Mouse (Mus musculus) stomach, embryonic 15.5 days (tissue): ENCODE measurements around the gene Nmnat2. TPM values are rescaled to one million over a fixed set of nuclear protein-coding genes. Genes with fewer than 3 reads are reported as not detected.

Source experiments
- ATAC-seq: fragments of 200-750 bp; cut with Nextera tagmentation; 2 replicates; pipeline ENCODE4 v1.8.0; 2017; ENCODE audit warnings: low read depth, moderate number of reproducible peaks, moderate TSS enrichment; ENCODE audit not compliant: insufficient read depth, low FRiP score
- H3K27ac ChIP-seq: fragments of 300-500 bp; sonication (generic); 2 replicates; pipeline ENCODE4 v1.5.1; 2015; ENCODE audit warnings: mild to moderate bottlenecking, inconsistent platforms
- H3K27me3 ChIP-seq: fragments of 300-500 bp; sonication (generic); replicated peaks from 2 replicates; pipeline ENCODE4 v1.6.1; 2015; ENCODE audit warnings: inconsistent platforms
- H3K36me3 ChIP-seq: fragments of 300-500 bp; sonication (generic); 2 replicates; pipeline ENCODE4 v1.6.1; 2015; ENCODE audit warnings: inconsistent platforms
- H3K4me1 ChIP-seq: fragments of 300-500 bp; sonication (generic); 2 replicates; pipeline ENCODE4 v1.6.1; 2015; ENCODE audit warnings: inconsistent platforms
- H3K4me2 ChIP-seq: fragments of 300-500 bp; sonication (generic); 2 replicates; pipeline ENCODE4 v1.6.1; 2015; ENCODE audit warnings: mild to moderate bottlenecking, inconsistent platforms
- H3K4me3 ChIP-seq: fragments of 300-500 bp; sonication (generic); replicated peaks from 2 replicates; pipeline ENCODE4 v1.5.1; 2015; ENCODE audit warnings: inconsistent platforms
- H3K9ac ChIP-seq: fragments of 300-500 bp; sonication (generic); 2 replicates; pipeline ENCODE4 v1.6.1; 2015; ENCODE audit warnings: inconsistent platforms
- H3K9me3 ChIP-seq: fragments of 300-500 bp; sonication (generic); 2 replicates; pipeline ENCODE4 v1.6.1; 2016; ENCODE audit warnings: inconsistent platforms
- WGBS: fragments of 180-500 bp; shearing (Covaris S2); methylation state at CpG from one replicate; pipeline ENCODE4 v1.1.7; 2015; 5-methylcytosine and 5-hydroxymethylcytosine counted together
- polyA plus RNA-seq: library from polyadenylated mRNA; unstranded; fragments of >200 nt; fragmentation: Nextera tagmentation; extraction: Ambion mirVana; gene quantifications from 2 replicates; pipeline ENCODE4 v1.2.1, GENCODE M21; 2015

Gene Nmnat2
- polyA plus RNA-seq, 1 experiment from 2014 or later, result 2.4 TPM

DNA sequence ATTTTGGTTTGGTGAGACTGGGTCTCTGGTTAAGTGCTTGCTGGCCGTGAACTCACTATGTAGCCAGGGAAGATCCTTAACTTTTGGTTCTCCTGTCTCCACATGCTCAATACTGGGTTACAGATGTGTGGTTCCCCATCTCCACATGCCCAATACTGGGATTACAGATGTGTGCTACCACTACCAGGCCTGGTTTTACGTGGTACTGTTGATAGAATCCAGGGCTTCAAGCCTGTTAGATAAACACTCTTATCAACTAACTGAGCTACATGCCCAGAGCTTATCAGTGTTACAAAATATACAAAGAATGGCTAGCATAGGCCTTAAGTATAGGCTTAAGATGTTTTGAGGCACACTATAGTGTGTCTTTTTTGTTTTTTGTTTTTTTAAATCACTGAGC is 69.7 kb downstream of the Nmnat2 start:
- Histone ChIP-seq H3K4me1 (no peaks in the 10 kb centered on the region), H3K36me3 (no peaks in the 10 kb centered on the region), H3K9ac (no peak overlapping the region), H3K4me3 (no peak overlapping the region), H3K27me3 (no peaks in the 10 kb centered on the region), H3K9me3 (no peaks in the 10 kb centered on the region), H3K27ac (no peak overlapping the region), H3K4me2 (no peak overlapping the region)
- WGBS, result 40% methylated on average over 2 of the region's 2 CpGs
- ATAC-seq, result no peak

DNA sequence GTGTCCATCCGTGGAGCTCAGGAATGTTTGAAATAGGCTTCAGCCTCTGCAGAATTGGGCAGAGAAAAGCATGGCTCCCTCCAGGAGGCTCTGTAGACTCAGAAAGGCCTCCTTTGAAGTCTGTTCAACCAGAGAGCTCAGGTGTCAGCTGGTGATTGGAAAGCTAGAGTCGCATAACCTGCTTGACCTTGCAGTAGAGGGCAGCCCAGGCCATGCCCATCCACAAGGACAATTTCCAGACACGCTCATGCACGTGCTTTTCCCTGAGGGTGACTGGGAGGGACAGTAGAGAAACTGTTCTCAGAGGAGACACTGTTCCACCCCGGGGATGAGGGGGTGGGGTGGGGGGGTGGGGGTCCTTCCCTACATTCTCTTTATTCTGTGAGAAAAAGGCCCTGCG is 76.6 kb downstream of the Nmnat2 start:
- no peak overlapping the region for H3K27ac ChIP-seq
- no peaks in the 10 kb centered on the region for H3K36me3 ChIP-seq
- 57% methylated on average over 6 of the region's 6 CpGs for WGBS
- H3K9ac ChIP-seq, result no peak overlapping the region
- no peak for ATAC-seq
- H3K9me3 ChIP-seq, result no peaks in the 10 kb centered on the region
- H3K4me1 ChIP-seq, result peaks cover 5% of the 10 kb centered on the region; the same call in 1 of the 2 replicates
- H3K27me3 ChIP-seq, result no peaks in the 10 kb centered on the region
- H3K4me2 ChIP-seq, result no peak overlapping the region
- no peak overlapping the region for H3K4me3 ChIP-seq

DNA sequence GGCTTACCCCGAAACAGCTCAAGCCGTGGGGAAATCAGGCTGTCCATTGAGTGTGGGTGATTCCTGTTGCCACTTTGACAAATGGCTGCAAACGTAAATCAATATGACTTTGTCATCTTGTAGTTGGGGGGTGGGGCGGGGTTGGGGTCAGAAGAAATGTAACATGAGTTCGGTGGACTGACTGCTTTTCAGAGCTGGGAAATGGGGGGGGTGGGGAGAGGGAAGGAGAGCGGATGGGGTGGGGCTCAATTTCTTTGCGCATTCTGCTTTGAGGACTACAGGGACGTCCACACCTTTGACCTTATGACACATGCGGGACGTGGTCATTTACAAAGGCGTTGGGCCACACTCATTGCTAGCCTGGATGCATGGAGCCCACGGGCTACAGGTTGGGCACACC is 77.2 kb downstream of the Nmnat2 start:
- Histone ChIP-seq H3K4me3 (no peak overlapping the region), H3K36me3 (no peaks in the 10 kb centered on the region), H3K27me3 (no peaks in the 10 kb centered on the region), H3K27ac (no peak overlapping the region), H3K4me2 (no peak overlapping the region), H3K9me3 (no peaks in the 10 kb centered on the region), H3K9ac (no peak overlapping the region), H3K4me1 (peaks cover 5% of the 10 kb centered on the region; the same call in 1 of the 2 replicates)
- 52% methylated on average over 12 of the region's 12 CpGs for WGBS
- ATAC-seq, result no peak

DNA sequence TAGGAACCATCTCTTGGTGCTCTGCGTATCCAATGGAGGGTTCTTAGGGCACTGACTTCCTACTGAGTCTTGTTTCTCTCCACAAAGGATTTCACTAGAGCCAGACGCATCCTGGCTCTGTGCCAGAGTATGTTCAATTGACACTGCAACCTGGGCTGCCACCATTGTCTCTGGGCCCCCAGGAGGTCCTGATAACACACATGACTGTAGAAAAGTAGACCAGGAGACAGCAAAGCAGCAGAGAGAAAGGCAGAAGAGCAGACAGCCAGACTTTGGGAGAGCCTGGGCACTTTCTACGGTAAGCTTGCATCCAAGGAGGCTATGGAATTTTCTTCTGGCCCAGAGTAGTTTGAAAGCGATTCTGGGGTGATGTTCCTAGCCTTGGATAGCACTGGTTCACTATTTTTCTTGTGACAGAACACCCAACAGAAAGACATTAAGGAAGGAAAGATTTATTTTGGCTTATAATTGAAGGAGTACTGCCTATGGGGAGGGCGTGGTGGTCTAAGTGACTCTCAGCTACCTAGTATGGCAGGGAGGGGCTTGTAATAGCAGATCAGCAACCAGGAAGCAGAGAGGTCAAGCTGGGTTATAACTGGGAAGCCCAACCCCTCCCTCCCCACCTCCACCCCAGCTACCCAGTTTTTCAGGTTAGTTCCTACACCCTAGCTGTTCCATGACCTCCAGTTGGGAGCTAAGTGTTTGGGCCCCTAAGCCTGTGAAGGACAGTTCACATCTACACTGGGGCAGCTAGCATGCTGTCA is 78.5 kb downstream of the Nmnat2 start:
- Histone ChIP-seq H3K36me3 (no peaks in the 10 kb centered on the region), H3K4me2 (no peak overlapping the region), H3K9me3 (no peaks in the 10 kb centered on the region), H3K27ac (peak overlapping the region; percentile 45; the same call in 1 of the 2 replicates), H3K4me1 (peaks cover 5% of the 10 kb centered on the region; the same call in 1 of the 2 replicates), H3K9ac (no peak overlapping the region), H3K4me3 (no peak overlapping the region), H3K27me3 (no peaks in the 10 kb centered on the region)
- ATAC-seq, result no peak
- 65% methylated on average over 5 of the region's 5 CpGs for WGBS

DNA sequence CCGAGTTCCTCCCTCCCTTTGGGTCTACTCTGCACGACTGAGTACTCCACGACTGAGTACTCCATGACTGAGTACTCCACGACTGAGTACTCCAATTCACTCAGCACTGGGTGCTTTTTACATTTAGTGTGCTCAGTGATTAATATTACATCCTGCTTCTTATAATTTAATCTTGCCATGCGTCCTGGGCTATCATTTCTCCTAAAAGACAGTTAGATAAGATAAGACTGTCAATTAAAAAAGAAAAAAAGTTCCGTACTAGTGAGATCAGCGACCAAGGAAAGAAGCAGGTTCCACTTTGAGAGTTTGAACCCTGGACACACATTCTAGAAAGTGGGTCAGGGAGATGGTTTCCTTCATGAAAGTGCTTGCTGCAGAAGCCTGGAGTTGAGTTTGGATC is 79.3 kb downstream of the Nmnat2 start:
- Histone ChIP-seq H3K27me3 (no peaks in the 10 kb centered on the region), H3K4me1 (peaks cover 5% of the 10 kb centered on the region; the same call in 1 of the 2 replicates), H3K27ac (peak overlapping the region; percentile 16; the same call in 1 of the 2 replicates), H3K9me3 (no peaks in the 10 kb centered on the region), H3K36me3 (no peaks in the 10 kb centered on the region), H3K4me3 (no peak overlapping the region), H3K9ac (no peak overlapping the region), H3K4me2 (no peak overlapping the region)
- 55% methylated on average over 7 of the region's 7 CpGs for WGBS
- no peak for ATAC-seq

DNA sequence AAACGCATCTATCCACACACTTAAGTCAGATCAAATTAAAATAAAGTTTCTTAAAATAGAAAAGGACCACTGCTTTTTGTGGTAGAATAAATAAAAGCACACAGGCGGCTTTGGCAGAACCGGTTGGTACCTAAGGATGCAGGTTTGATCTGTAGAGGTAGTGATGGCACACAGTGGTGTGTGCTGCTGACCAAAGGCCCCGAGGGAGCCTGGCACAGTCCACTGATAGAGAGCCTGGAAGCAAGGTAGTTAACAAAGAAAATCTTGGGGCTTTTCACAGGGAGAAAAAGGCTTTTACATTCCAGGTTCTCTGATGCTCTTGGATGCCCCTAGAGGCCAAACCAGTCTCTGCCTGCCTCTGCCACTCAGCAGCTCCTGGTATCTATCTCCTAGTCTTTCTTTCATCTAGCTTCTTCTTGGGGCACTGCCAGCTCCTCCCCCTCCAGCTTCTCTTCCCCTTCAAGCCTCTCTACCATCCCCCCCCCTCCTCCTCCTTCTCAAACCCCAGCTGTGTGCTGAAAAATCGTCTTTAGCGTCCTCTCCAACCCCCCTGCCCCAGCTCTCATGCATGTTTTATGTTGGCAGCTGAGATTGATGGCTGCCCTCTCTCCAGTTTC is 80.6 kb downstream of the Nmnat2 start:
- WGBS, result 33% methylated on average over 6 of the region's 6 CpGs

DNA sequence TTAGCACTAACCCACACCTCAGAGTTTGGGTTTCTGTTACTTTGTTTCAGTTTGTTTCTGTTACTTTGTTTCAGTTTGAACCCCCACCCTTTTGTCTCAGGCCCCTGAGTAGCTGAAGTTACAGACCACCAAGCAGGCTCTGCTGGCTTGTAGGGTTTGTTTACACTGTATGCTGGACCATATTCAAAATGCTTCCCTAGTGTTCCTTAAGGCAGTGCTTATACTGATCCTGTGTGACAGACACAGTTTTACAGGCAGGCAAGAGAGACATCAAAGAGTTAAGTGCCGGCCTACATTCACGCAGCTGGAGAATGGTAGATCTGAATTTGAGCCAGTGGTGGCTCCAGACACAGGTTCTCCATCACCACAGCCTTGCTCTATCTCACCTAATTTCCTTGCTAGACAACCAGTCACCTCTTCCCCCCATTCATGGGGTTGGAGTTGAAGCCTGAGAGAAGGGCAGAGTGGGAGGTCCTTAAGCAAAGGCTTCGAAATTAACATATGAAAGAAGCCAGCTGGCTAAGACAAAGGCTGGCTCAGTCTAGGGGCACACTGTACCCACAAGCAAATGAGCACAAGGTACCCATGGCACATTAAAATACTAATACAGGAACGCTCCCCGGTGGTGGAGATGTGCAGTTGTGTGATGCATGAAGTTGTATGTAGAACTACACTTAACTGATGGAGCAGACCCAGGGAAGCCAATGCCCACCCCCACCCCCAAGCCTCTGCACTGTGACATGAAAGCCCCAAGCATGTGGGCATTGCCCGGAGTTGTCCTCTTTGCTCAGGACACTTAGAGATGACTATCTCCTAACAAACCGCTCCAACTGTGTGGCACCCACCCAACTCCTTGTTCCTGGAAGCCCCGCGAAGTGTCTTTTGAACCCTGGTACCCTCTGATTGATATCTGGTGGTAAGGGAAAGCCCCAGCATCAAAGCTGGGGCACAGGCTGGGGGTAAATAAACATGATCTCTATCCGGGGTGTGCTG is 82.9 kb downstream of the Nmnat2 start:
- Histone ChIP-seq H3K27me3 (no peaks in the 10 kb centered on the region), H3K4me2 (no peak overlapping the region), H3K4me1 (peaks cover 5% of the 10 kb centered on the region; the same call in 1 of the 2 replicates), H3K4me3 (no peak overlapping the region), H3K27ac (peak overlapping the region; percentile 40; the same call in 1 of the 2 replicates), H3K9me3 (no peaks in the 10 kb centered on the region), H3K36me3 (no peaks in the 10 kb centered on the region), H3K9ac (no peak overlapping the region)
- 62% methylated on average over 10 of the region's 10 CpGs for WGBS
- ATAC-seq, result no peak

More for the DNA sequence above, 80.6 kb downstream of the Nmnat2 start:
- no peaks in the 10 kb centered on the region for H3K27me3 ChIP-seq
- H3K36me3 ChIP-seq, result no peaks in the 10 kb centered on the region
- no peak overlapping the region; the same call in 1 of the 2 replicates for H3K27ac ChIP-seq
- peaks cover 5% of the 10 kb centered on the region; the same call in 1 of the 2 replicates for H3K4me1 ChIP-seq
- ATAC-seq, result no peak
- no peak overlapping the region for H3K9ac ChIP-seq
- no peak overlapping the region for H3K4me3 ChIP-seq
- H3K9me3 ChIP-seq, result no peaks in the 10 kb centered on the region
- no peak overlapping the region for H3K4me2 ChIP-seq

DNA sequence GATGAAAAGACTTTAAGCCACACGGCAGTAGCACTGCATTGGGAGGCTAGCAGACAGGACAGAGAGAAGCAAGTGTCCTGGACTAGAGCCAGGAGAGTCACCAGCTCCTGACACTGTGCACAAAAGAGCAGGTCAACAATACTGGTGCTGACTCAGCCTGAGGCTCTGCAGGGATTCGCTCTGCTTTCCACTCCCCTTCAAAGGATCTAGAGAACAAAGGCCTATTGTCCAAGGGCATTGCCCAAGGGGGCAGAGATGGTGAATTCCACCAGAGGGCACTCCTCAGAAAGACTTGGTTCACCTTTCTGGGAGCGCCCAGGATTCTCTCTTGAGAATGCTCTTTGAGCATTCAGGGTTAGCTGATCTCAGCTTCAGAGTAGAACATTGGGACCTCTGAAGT is 85.3 kb downstream of the Nmnat2 start:
- H3K36me3 ChIP-seq, result no peaks in the 10 kb centered on the region
- no peak overlapping the region for H3K4me2 ChIP-seq
- no peak overlapping the region for H3K27ac ChIP-seq
- ATAC-seq, result peak; percentile 56; the same call in 1 of the 2 replicates
- no peak overlapping the region for H3K9ac ChIP-seq
- peaks cover 5% of the 10 kb centered on the region; the same call in 1 of the 2 replicates for H3K4me1 ChIP-seq
- H3K4me3 ChIP-seq, result no peak overlapping the region
- WGBS, result 51% methylated on average over 3 of the region's 3 CpGs
- H3K27me3 ChIP-seq, result no peaks in the 10 kb centered on the region
- no peaks in the 10 kb centered on the region for H3K9me3 ChIP-seq

DNA sequence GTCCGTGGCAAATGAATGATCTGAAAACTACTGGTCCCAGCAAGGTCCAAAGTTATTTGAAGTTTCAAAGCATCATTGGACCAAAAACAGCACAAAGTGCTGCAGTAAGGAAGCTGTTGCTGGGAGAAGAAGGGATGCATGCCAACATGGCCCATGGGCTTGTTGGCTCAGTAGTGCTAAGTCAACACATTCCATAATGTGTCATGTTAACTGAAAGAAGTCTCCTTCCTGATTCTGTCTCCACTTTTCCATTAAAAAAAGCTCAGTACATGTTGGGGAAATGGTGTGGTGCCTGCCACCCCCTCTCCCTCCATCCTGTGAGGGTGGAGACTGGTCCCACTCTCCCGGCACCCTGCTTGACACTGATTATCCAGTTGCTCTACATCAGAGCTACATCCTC is 86.3 kb downstream of the Nmnat2 start:
- no peak for ATAC-seq
- no peaks in the 10 kb centered on the region for H3K9me3 ChIP-seq
- 71% methylated on average over 2 of the region's 2 CpGs for WGBS
- H3K27ac ChIP-seq, result no peak overlapping the region
- H3K36me3 ChIP-seq, result no peaks in the 10 kb centered on the region
- H3K9ac ChIP-seq, result no peak overlapping the region
- H3K4me2 ChIP-seq, result no peak overlapping the region
- H3K4me3 ChIP-seq, result no peak overlapping the region
- H3K27me3 ChIP-seq, result no peaks in the 10 kb centered on the region
- no peaks in the 10 kb centered on the region for H3K4me1 ChIP-seq

DNA sequence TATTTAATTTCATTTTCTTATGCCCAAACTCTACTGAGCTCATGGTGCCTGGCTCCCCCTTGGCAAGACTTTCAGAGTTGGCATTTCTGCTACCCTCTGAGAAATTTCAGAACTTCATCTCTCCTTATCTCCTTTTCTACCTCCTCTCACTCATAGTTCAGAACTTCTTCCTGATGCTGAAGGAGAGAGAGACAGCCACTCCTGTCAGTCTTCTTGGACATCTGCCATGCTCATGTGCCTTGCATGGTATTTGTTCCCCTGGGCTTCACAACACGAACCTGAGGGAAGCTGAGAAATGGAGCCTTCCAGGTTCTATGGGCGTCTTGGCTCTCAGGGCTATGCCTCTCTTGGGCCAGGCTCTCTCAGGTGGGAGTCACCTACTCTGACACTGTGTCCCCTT is 87.5 kb downstream of the Nmnat2 start:
- no peak for ATAC-seq
- Histone ChIP-seq H3K9ac (no peak overlapping the region), H3K9me3 (no peaks in the 10 kb centered on the region), H3K4me1 (no peaks in the 10 kb centered on the region), H3K4me3 (no peak overlapping the region), H3K27ac (no peak overlapping the region), H3K4me2 (no peak overlapping the region), H3K36me3 (no peaks in the 10 kb centered on the region), H3K27me3 (no peaks in the 10 kb centered on the region)
- WGBS, result 71% methylated on average over 2 of the region's 2 CpGs

DNA sequence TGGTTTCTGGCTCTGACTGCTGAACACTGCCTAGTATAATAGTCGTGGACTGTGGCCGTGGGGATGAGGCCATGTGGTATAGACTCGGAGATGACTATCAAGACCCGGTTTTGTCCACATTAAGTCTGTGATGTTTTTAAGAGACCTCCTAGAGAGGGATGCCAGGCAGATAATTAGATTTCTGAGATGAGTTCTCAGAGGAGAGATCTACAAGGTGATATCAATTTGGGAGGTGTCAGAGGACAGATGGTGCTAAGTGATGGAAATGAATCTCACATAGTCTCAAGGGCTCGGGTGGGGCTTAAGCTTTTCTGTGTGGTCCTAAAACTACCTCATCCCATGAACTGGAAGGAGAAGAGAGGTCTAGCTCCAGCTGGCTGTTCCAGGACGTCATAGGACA is 88.5 kb downstream of the Nmnat2 start:
- H3K4me3 ChIP-seq, result no peak overlapping the region
- WGBS, result 62% methylated on average over 6 of the region's 6 CpGs
- H3K27me3 ChIP-seq, result no peaks in the 10 kb centered on the region
- no peak overlapping the region for H3K27ac ChIP-seq
- no peak for ATAC-seq
- H3K4me1 ChIP-seq, result peaks cover 3% of the 10 kb centered on the region
- H3K9me3 ChIP-seq, result no peaks in the 10 kb centered on the region
- no peaks in the 10 kb centered on the region for H3K36me3 ChIP-seq
- H3K4me2 ChIP-seq, result no peak overlapping the region
- no peak overlapping the region for H3K9ac ChIP-seq
